Mouse (Mus musculus) layer of hippocampus, adult 2 months (tissue): ENCODE measurements at regions not wholly inside any gene's neighbourhood (a gene's known extent, or its start where the extent isn't known, plus 50 kb on each side); places are given as distances from the start of the nearest gene placed in this dataset.

Experiments used
- DNase-seq, 2 experiments: peaks; one replicate each; pipeline ENCODE4 v3.0.0; 2022; ENCODE audit warnings: low spot score in 2 of 2
- H3K27ac ChIP-seq: fragments of 200-600 bp; 2 replicates; pipeline ENCODE4 v1.8.1; 2022
- H3K4me3 ChIP-seq: fragments of 200-600 bp; 2 replicates; pipeline ENCODE4 v1.8.1; 2022; ENCODE audit warnings: mild to moderate bottlenecking
- CTCF ChIP-seq: fragments of 200-600 bp; conservative IDR thresholded peaks from 2 replicates; pipeline ENCODE4 v1.8.1; 2022; ENCODE audit warnings: antibody characterized with exemption, mild to moderate bottlenecking, moderate library complexity

- TF ChIP-seq CTCF, result no peak
- no peak for DNase-seq
- Histone ChIP-seq H3K27ac (no peak overlapping the region), H3K4me3 (no peak overlapping the region)
Observed at GRCm38 (mm10) chr7:136226031-136226430, 509.9 kb upstream of the Mki67 start.

GRCm38 (mm10) chr7:136228331-136228730, 512.2 kb upstream of the Mki67 start:
- DNase-seq, result no peak
- Histone ChIP-seq H3K4me3 (no peak overlapping the region), H3K27ac (no peak overlapping the region)
- no peak for TF ChIP-seq CTCF

GRCm38 (mm10) chr7:136229592-136229991, 513.4 kb upstream of the Mki67 start:
- H3K27ac ChIP-seq, result no peak overlapping the region
- no peak for TF ChIP-seq CTCF
- no peak overlapping the region for H3K4me3 ChIP-seq
- no peak for DNase-seq

GRCm38 (mm10) chr7:136232177-136232576, 516.0 kb upstream of the Mki67 start:
- TF ChIP-seq CTCF, result no peak
- Histone ChIP-seq H3K27ac (no peak overlapping the region), H3K4me3 (no peak overlapping the region)
- no peak for DNase-seq

GRCm38 (mm10) chr7:136235563-136235962, 519.4 kb upstream of the Mki67 start:
- no peak for DNase-seq
- Histone ChIP-seq H3K27ac (no peak overlapping the region), H3K4me3 (no peak overlapping the region)
- TF ChIP-seq CTCF, result no peak

- no peak overlapping the region for H3K4me3 ChIP-seq
- no peak for TF ChIP-seq CTCF
- DNase-seq, result no peak
- H3K27ac ChIP-seq, result no peak overlapping the region
Observed at GRCm38 (mm10) chr7:136236391-136236790, 520.2 kb upstream of the Mki67 start.

- TF ChIP-seq CTCF, result no peak
- H3K4me3 ChIP-seq, result no peak overlapping the region
- DNase-seq, result no peak
- H3K27ac ChIP-seq, result no peak overlapping the region
Observed at GRCm38 (mm10) chr7:136265691-136266090, 549.5 kb upstream of the Mki67 start.

GRCm38 (mm10) chr7:136267716-136268489, 551.7 kb upstream of the Mki67 start:
- TF ChIP-seq CTCF, result no peak
- peak; percentile 29 to 31 for DNase-seq
- Histone ChIP-seq H3K4me3 (peak overlapping the region; percentile 3; the same call in 1 of the 2 replicates), H3K27ac (peak overlapping the region; percentile 82)

GRCm38 (mm10) chr7:136275651-136276050, 559.5 kb upstream of the Mki67 start:
- TF ChIP-seq CTCF, result no peak
- H3K4me3 ChIP-seq, result no peak overlapping the region
- DNase-seq, result no peak
- H3K27ac ChIP-seq, result no peak overlapping the region

- H3K27ac ChIP-seq, result no peak overlapping the region
- peak; percentile 17 for TF ChIP-seq CTCF
- DNase-seq, result no peak
- no peak overlapping the region for H3K4me3 ChIP-seq
Observed at GRCm38 (mm10) chr7:136283770-136284169, 567.6 kb upstream of the Mki67 start.

GRCm38 (mm10) chr7:136285606-136286005, 569.4 kb upstream of the Mki67 start:
- DNase-seq, result no peak
- no peak overlapping the region for H3K4me3 ChIP-seq
- TF ChIP-seq CTCF, result peak; percentile 57
- H3K27ac ChIP-seq, result no peak overlapping the region

GRCm38 (mm10) chr7:136293536-136294145, 577.5 kb upstream of the Mki67 start:
- H3K4me3 ChIP-seq, result no peak overlapping the region
- H3K27ac ChIP-seq, result no peak overlapping the region
- TF ChIP-seq CTCF, result no peak
- no peak for DNase-seq

GRCm38 (mm10) chr7:136294445-136294844, 578.3 kb upstream of the Mki67 start:
- DNase-seq, result no peak
- TF ChIP-seq CTCF, result peak; percentile 64
- Histone ChIP-seq H3K27ac (no peak overlapping the region), H3K4me3 (no peak overlapping the region)
